Mouse (Mus musculus) liver, embryonic 16.5 days (tissue): ENCODE measurements at regions not wholly inside any gene's neighbourhood (a gene's known extent, or its start where the extent isn't known, plus 50 kb on each side); places are given as distances from the start of the nearest gene placed in this dataset.

Experiments used
- ATAC-seq: fragments of 200-750 bp; cut with Nextera tagmentation; 2 replicates; pipeline ENCODE4 v1.8.0; 2017; ENCODE audit warnings: low read depth, mild to moderate bottlenecking, moderate number of reproducible peaks, moderate library complexity
- H3K27ac ChIP-seq: fragments of 300-500 bp; sonication (generic); 2 replicates; pipeline ENCODE4 v1.5.1; 2014; ENCODE audit warnings: mild to moderate bottlenecking, low read length
- H3K27me3 ChIP-seq: fragments of 300-500 bp; sonication (generic); 2 replicates; pipeline ENCODE4 v1.6.1; 2014; ENCODE audit warnings: low read depth, low read length, mixed read lengths; ENCODE audit not compliant: control insufficient read depth, insufficient read depth
- H3K36me3 ChIP-seq: fragments of 300-500 bp; sonication (generic); 2 replicates; pipeline ENCODE4 v1.6.1; 2014; ENCODE audit warnings: mild to moderate bottlenecking; ENCODE audit not compliant: control insufficient read depth, insufficient read depth
- H3K4me1 ChIP-seq: fragments of 300-500 bp; sonication (generic); 2 replicates; pipeline ENCODE4 v1.6.1; 2014; ENCODE audit warnings: low read depth, low read length, mixed read lengths; ENCODE audit not compliant: control insufficient read depth
- H3K4me2 ChIP-seq: fragments of 300-500 bp; sonication (generic); 2 replicates; pipeline ENCODE4 v1.6.1; 2014; ENCODE audit warnings: low read depth, low read length, mixed read lengths
- H3K4me3 ChIP-seq: fragments of 300-500 bp; sonication (generic); 2 replicates; pipeline ENCODE4 v1.5.1; 2014; ENCODE audit warnings: low read depth, mild to moderate bottlenecking, low read length
- H3K9ac ChIP-seq: fragments of 300-500 bp; sonication (generic); 2 replicates; pipeline ENCODE4 v1.6.1; 2014; ENCODE audit warnings: low read depth, low read length
- H3K9me3 ChIP-seq: fragments of 300-500 bp; sonication (generic); replicated peaks from 2 replicates; pipeline ENCODE4 v1.6.1; 2016; ENCODE audit warnings: low read length; ENCODE audit not compliant: control insufficient read depth
- WGBS: fragments of 180-500 bp; shearing (Covaris S2); extraction: QIAGEN DNeasy Blood & Tissue Kit; methylation state at CpG from one replicate; pipeline ENCODE4 v1.1.7; 2014; ENCODE audit not compliant: insufficient replicate concordance; 5-methylcytosine and 5-hydroxymethylcytosine counted together

DNA sequence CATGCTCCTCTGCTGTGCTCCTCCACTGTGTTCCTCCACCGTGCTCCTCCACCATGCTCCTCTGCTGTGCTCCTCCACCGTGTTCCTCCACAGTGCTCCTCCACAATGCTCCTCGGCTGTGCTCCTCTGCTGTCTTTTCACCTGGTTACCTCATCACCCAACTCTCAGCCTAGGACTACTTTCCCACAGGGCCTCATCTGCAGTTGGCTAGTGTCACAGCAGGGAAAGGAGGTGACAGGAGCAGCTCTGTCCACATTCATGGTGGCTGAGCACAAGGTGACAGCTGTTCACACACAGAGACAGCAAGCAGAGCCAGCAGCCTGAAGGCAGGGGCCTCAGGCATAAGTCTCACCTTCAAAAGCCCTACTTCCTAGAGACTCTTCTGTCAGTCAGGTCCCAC lies 59.3 kb upstream of the Neurl1b start:
- no peak for ATAC-seq
- Histone ChIP-seq H3K36me3 (no peaks in the 10 kb centered on the region), H3K27ac (no peak overlapping the region), H3K9ac (no peak overlapping the region), H3K4me1 (no peaks in the 10 kb centered on the region), H3K9me3 (no peaks in the 10 kb centered on the region), H3K27me3 (no peaks in the 10 kb centered on the region; the same call in 1 of the 2 replicates), H3K4me3 (no peak overlapping the region), H3K4me2 (no peak overlapping the region)
- 70% methylated on average over 3 of the region's 3 CpGs for WGBS

DNA sequence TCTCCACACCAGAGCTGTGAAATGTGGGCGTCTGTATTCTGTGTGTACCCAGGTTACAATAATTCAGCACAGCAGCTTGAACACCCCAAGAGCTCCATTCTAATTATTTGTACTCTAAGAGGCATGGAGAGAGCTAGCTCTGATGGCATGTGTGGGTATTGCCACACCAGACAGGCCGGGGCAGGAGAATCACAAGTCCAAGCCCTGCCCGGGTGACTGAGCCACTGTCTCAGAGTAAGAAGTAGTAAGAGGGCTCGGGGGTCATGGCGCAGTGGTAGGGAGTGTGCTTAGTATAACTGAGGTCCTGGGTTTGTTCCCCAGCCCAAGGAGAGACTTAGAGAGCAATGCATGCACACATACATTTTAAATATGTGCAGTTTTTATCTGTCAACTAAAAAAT lies 57.7 kb upstream of the Neurl1b start:
- WGBS: 68% methylated on average over 5 of the region's 5 CpGs
- Histone ChIP-seq H3K4me3 (no peak overlapping the region), H3K36me3 (no peaks in the 10 kb centered on the region), H3K27me3 (no peaks in the 10 kb centered on the region; the same call in 1 of the 2 replicates), H3K9ac (no peak overlapping the region), H3K4me2 (no peak overlapping the region), H3K9me3 (no peaks in the 10 kb centered on the region), H3K4me1 (peaks cover 6% of the 10 kb centered on the region), H3K27ac (no peak overlapping the region)
- ATAC-seq: no peak

GRCm38 (mm10) chr17:26357784-26358183 lies 56.8 kb upstream of the Neurl1b start:
- Histone ChIP-seq H3K9me3 (no peaks in the 10 kb centered on the region), H3K36me3 (no peaks in the 10 kb centered on the region), H3K27ac (no peak overlapping the region), H3K4me2 (no peak overlapping the region), H3K9ac (no peak overlapping the region), H3K27me3 (no peaks in the 10 kb centered on the region; the same call in 1 of the 2 replicates), H3K4me1 (peaks cover 11% of the 10 kb centered on the region), H3K4me3 (no peak overlapping the region)
- WGBS: 61% methylated on average over 4 of the region's 4 CpGs
- no peak for ATAC-seq

DNA sequence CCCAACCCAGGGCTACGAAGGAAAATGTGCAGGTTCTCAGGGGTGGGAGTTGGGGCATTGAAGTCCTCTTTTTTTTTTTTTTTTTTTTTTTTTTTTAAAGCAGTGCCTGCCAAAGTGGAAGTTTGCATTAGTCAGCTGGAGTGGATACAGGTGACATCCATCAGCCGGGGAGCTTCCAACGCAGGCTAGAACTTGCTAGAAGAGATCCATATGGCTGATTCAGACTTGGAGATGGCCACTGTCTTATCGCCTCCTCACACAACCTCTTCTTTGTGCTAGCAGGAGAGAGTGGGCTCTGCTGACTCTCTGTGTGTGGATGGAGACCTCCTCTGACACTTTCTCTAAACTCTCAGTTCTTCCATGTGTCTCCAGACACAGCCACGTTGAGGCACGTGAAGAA lies 53.9 kb upstream of the Neurl1b start:
- Histone ChIP-seq H3K4me2 (no peak overlapping the region), H3K36me3 (no peaks in the 10 kb centered on the region), H3K9ac (no peak overlapping the region), H3K4me1 (peaks cover 13% of the 10 kb centered on the region), H3K4me3 (no peak overlapping the region), H3K9me3 (no peaks in the 10 kb centered on the region), H3K27me3 (no peaks in the 10 kb centered on the region; the same call in 1 of the 2 replicates), H3K27ac (no peak overlapping the region)
- ATAC-seq: no peak
- WGBS: 50% methylated on average over 6 of the region's 6 CpGs

DNA sequence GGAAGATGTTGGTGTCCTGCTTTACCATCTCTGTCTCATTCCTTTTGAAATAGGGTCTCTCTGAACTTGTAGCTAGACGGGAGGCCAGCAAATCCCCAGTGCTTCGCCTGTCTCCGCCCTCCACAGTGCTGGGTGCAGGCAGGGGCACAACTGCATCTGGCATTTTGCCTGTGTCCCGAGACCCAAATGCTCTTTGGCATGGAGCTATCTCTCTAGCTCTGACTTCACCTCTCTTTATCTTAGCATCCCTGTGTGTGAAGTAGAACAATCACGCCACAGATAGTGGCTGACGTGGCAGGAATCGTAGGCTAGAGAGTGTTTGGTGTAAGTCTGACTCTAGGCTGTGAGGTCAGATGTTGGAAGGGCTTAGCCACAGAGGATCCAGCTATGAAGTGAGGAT lies 53.2 kb upstream of the Neurl1b start:
- Histone ChIP-seq H3K4me2 (no peak overlapping the region), H3K9ac (no peak overlapping the region)
- ATAC-seq: peak; percentile 19; the same call in 1 of the 2 replicates

DNA sequence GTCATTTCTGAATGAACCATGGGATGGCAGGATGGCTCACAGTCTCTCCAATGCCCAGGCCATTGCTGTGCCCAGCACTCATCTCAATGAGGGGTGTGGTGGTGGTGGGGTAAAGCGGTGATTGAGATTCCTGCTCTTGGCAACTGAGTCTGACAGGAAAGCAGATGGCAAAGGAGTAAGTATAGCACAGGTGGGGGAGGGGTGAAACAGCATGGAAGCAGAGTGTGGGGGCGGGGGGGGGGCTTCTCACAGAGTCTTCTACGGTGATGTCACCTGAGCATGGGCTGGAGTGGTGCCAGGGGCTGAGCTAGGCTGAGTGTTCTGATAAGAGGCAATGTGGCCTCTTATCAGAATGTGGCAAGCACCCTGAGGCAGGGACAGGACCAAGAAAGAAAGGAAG lies 52.6 kb upstream of the Neurl1b start:
- no peaks in the 10 kb centered on the region for H3K9me3 ChIP-seq
- no peak overlapping the region for H3K27ac ChIP-seq
- no peak overlapping the region for H3K4me2 ChIP-seq
- no peak overlapping the region for H3K4me3 ChIP-seq
- H3K27me3 ChIP-seq: no peaks in the 10 kb centered on the region; the same call in 1 of the 2 replicates
- no peaks in the 10 kb centered on the region for H3K36me3 ChIP-seq
- 25% methylated on average over 3 of the region's 3 CpGs for WGBS
- H3K4me1 ChIP-seq: peaks cover 13% of the 10 kb centered on the region
- no peak overlapping the region for H3K9ac ChIP-seq
- peak; percentile 63 for ATAC-seq

More for the DNA sequence above, 53.2 kb upstream of the Neurl1b start:
- Histone ChIP-seq H3K4me3 (no peak overlapping the region), H3K27ac (no peak overlapping the region), H3K27me3 (no peaks in the 10 kb centered on the region; the same call in 1 of the 2 replicates), H3K36me3 (no peaks in the 10 kb centered on the region), H3K4me1 (peaks cover 13% of the 10 kb centered on the region), H3K9me3 (no peaks in the 10 kb centered on the region)
- 33% methylated on average over 7 of the region's 7 CpGs for WGBS

GRCm38 (mm10) chr17:26362586-26363361 lies 51.9 kb upstream of the Neurl1b start:
- no peaks in the 10 kb centered on the region; the same call in 1 of the 2 replicates for H3K27me3 ChIP-seq
- no peak overlapping the region for H3K9ac ChIP-seq
- no peak for ATAC-seq
- 49% methylated on average over 12 of the region's 12 CpGs for WGBS
- H3K4me2 ChIP-seq: no peak overlapping the region
- H3K4me1 ChIP-seq: peaks cover 13% of the 10 kb centered on the region
- H3K4me3 ChIP-seq: no peak overlapping the region
- no peak overlapping the region for H3K27ac ChIP-seq
- H3K9me3 ChIP-seq: no peaks in the 10 kb centered on the region
- H3K36me3 ChIP-seq: no peaks in the 10 kb centered on the region

GRCm38 (mm10) chr17:26363853-26364532 lies 50.6 kb upstream of the Neurl1b start:
- Histone ChIP-seq H3K4me2 (no peak overlapping the region), H3K36me3 (no peaks in the 10 kb centered on the region), H3K9ac (no peak overlapping the region), H3K4me3 (no peak overlapping the region), H3K27ac (no peak overlapping the region), H3K9me3 (no peaks in the 10 kb centered on the region), H3K27me3 (no peaks in the 10 kb centered on the region; the same call in 1 of the 2 replicates), H3K4me1 (peaks cover 13% of the 10 kb centered on the region)
- WGBS: 58% methylated on average over 5 of the region's 5 CpGs
- ATAC-seq: no peak
